Mouse (Mus musculus): ENCODE data around the gene Rab21.

GRCm38 (mm10) chr10:115288856-115289255, 26.5 kb downstream of the Rab21 start:
- TF ChIP-seq CEBPB (IDR thresholded peaks at IDR 0.05; ENCODE audit: insufficient read depth, poor library complexity, severe bottlenecking), result no peak
- no peak for TF ChIP-seq POLR2A (IDR thresholded peaks at IDR 0.05; ENCODE audit: insufficient read length, low read depth)
